Mouse (Mus musculus) c-Kit-positive CD71-negative TER-119-negative erythroid progenitor cells, embryonic 14.5 days (primary cell): ENCODE measurements around the gene Defb26.
A peak's percentile ranks its signal among the peaks of the same experiment; 100 is the strongest.

Experiments used
- DNase-seq: peaks from one replicate; pipeline ENCODE4 v3.0.0-alpha.2; 2013; ENCODE audit warnings: low read depth

Defb26 gene

GRCm38 (mm10) chr2:152511592-152511991 lies at the start of gene Defb26:
TSS of gene Defb26 (minus strand) at chr2:152511692.
- DNase-seq, result no peak

- DNase-seq, result no peak
These were observed 45.2 kb upstream of the Defb26 start for GRCm38 (mm10) chr2:152556655-152557054.

- no peak for DNase-seq
These were observed 42.4 kb upstream of the Defb26 start for GRCm38 (mm10) chr2:152553774-152554423.

GRCm38 (mm10) chr2:152548124-152548523 lies 36.6 kb upstream of the Defb26 start:
- DNase-seq, result no peak

GRCm38 (mm10) chr2:152544691-152545090 lies 33.2 kb upstream of the Defb26 start:
- peak; percentile 18 for DNase-seq

- no peak for DNase-seq
These were observed 32.0 kb upstream of the Defb26 start for GRCm38 (mm10) chr2:152543478-152543877.

- DNase-seq, result no peak
These were observed 31.4 kb upstream of the Defb26 start for GRCm38 (mm10) chr2:152542897-152543296.

- no peak for DNase-seq
These were observed 30.5 kb upstream of the Defb26 start for GRCm38 (mm10) chr2:152541979-152542378.

GRCm38 (mm10) chr2:152539944-152540710 lies 28.6 kb upstream of the Defb26 start, which contains the start of gene Defb29:
TSS of gene Defb29 (minus strand) at chr2:152540098.
- DNase-seq, result no peak

GRCm38 (mm10) chr2:152517981-152518380 lies 6.5 kb upstream of the Defb26 start, which contains the start of gene Defb28:
TSS of gene Defb28 (plus strand) at chr2:152518255.
- DNase-seq, result no peak

- no peak for DNase-seq
These were observed 4.6 kb upstream of the Defb26 start for GRCm38 (mm10) chr2:152516084-152516483.

GRCm38 (mm10) chr2:152503950-152504349 lies 7.5 kb downstream of the Defb26 start:
- DNase-seq, result no peak

GRCm38 (mm10) chr2:152500863-152501229 lies 10.6 kb downstream of the Defb26 start:
- DNase-seq, result no peak

GRCm38 (mm10) chr2:152500204-152500862 lies 11.2 kb downstream of the Defb26 start:
- no peak for DNase-seq

GRCm38 (mm10) chr2:152498020-152498419 lies 13.5 kb downstream of the Defb26 start:
- DNase-seq, result no peak

- DNase-seq, result no peak
These were observed 18.3 kb downstream of the Defb26 start for GRCm38 (mm10) chr2:152493151-152493550.

GRCm38 (mm10) chr2:152490038-152490437 lies 21.5 kb downstream of the Defb26 start, which contains the start of gene Defb22:
TSS of gene Defb22 (minus strand) at chr2:152490138.
- DNase-seq, result no peak

GRCm38 (mm10) chr2:152487024-152487423 lies 24.5 kb downstream of the Defb26 start:
- peak; percentile 23 for DNase-seq

GRCm38 (mm10) chr2:152481726-152482125 lies 29.8 kb downstream of the Defb26 start:
- no peak for DNase-seq

GRCm38 (mm10) chr2:152480881-152481280 lies 30.6 kb downstream of the Defb26 start:
- no peak for DNase-seq

- no peak for DNase-seq
These were observed 34.7 kb downstream of the Defb26 start, which contains the start of gene Defb20 for GRCm38 (mm10) chr2:152476763-152477162. TSS of gene Defb20 (plus strand) at chr2:152477063.

- DNase-seq, result no peak
These were observed 39.1 kb downstream of the Defb26 start for GRCm38 (mm10) chr2:152472434-152472833.

GRCm38 (mm10) chr2:152470973-152471372 lies 40.5 kb downstream of the Defb26 start:
- peak; percentile 49 for DNase-seq
